Mouse (Mus musculus): Measurements from ENCODE around the gene Fdxr.

The Fdxr gene

DNA sequence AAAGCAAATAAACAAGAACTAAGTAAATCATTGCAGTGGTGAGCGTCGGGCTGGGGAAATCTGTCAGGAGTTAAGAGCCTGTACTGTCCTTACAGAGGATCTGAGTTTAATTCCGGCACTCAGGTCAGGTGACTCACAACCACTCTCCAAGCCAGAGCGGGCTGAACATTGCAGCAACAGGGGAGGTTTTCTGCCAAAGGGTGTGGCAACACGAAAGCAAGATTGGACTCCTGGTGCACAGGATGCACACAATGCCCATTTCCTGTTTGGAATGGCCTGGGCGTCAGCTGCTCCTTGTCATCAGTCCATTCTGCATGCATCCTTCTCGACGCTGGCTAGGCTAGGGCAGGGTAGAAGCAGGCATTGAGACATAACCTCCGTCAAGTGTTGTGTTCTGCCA lies 57.6 kb downstream of the Fdxr start:
- DNase-seq (ENCODE audit: low read depth in 2 of 2, low spot score in 2 of 2) = no peak
